ENCODE assay signal across 8 mouse cellular contexts in genomic region chr14:8099561-8100021, GRCm38 (mm10). TPM values are rescaled to one million over a fixed set of nuclear protein-coding genes. Genes with fewer than 3 reads are reported as not detected.
DNase-seq lines count a peak whose midpoint lies in the region; ATAC-seq and TF ChIP-seq lines count a peak whose summit lies in the region.

No protein-coding gene starts in this region.

- no peak for TF ChIP-seq POLR2A in spleen, adult 2 months (IDR thresholded peaks at IDR 0.05; ENCODE audit: low read depth, low read length)

- no peak for DNase-seq in spleen, adult 2 months (ENCODE audit: low read depth in 1 of 2, low spot score in 2 of 2)
- DNase-seq in spleen, postnatal 10 days (ENCODE audit: low spot score in 2 of 2) = no peak
- DNase-seq in heart, adult 8-10 months (ENCODE audit: low spot score) = peak; percentile 44
- no peak for DNase-seq in urinary bladder, postnatal 25 days (ENCODE audit: low spot score)

- no peaks in the 10 kb centered on the region for H3K9me3 ChIP-seq in erythroblast, embryonic 14.5 days (ENCODE audit: control insufficient read depth, low read length)
- H3K9me3 ChIP-seq in liver, embryonic 16.5 days (replicated peaks; ENCODE audit: control insufficient read depth, low read length) = no peaks in the 10 kb centered on the region
- no peaks in the 10 kb centered on the region for H3K9me3 ChIP-seq in neural tube, embryonic 12.5 days

- H3K4me1 ChIP-seq in erythroblast, embryonic 14.5 days (ENCODE audit: control insufficient read depth) = peaks cover 23% of the 10 kb centered on the region
- peaks cover 11% of the 10 kb centered on the region; the same call in 1 of the 2 replicates for H3K4me1 ChIP-seq in spleen, adult 2 months (ENCODE audit: control insufficient read depth, insufficient read depth, insufficient read length)
- H3K4me1 ChIP-seq in liver, embryonic 16.5 days (ENCODE audit: control insufficient read depth, low read depth, low read length) = peaks cover 16% of the 10 kb centered on the region
- H3K4me1 ChIP-seq in neural tube, embryonic 12.5 days = peaks cover 7% of the 10 kb centered on the region; the same call in 1 of the 2 replicates

- ATAC-seq in erythroblast, adult 5-6 weeks (replicated peaks; ENCODE audit: low FRiP score, poor library complexity, severe bottlenecking) = no peak
- ATAC-seq in liver, embryonic 16.5 days (ENCODE audit: low read depth) = no peak
- ATAC-seq in neural tube, embryonic 12.5 days (ENCODE audit: low FRiP score, low read depth) = no peak

- peaks cover 14% of the 10 kb centered on the region for H3K27me3 ChIP-seq in erythroblast, embryonic 14.5 days (ENCODE audit: control insufficient read depth)
- H3K27me3 ChIP-seq in spleen, adult 2 months (ENCODE audit: control insufficient read depth, insufficient read depth, low read length) = no peaks in the 10 kb centered on the region
- H3K27me3 ChIP-seq in liver, embryonic 16.5 days (ENCODE audit: control insufficient read depth, insufficient read depth, low read depth, low read length) = no peaks in the 10 kb centered on the region
- no peaks in the 10 kb centered on the region for H3K27me3 ChIP-seq in neural tube, embryonic 12.5 days (replicated peaks)

- no peak for TF ChIP-seq CTCF in spleen, adult 2 months (IDR thresholded peaks at IDR 0.05; ENCODE audit: extremely low read depth, insufficient read depth, insufficient read length, insufficient replicate concordance)

- no peaks in the 10 kb centered on the region for H3K36me3 ChIP-seq in erythroblast, embryonic 14.5 days (ENCODE audit: control insufficient read depth)
- H3K36me3 ChIP-seq in spleen, adult 2 months (ENCODE audit: control insufficient read depth, insufficient read depth, low read length) = peaks cover 5% of the 10 kb centered on the region
- no peaks in the 10 kb centered on the region for H3K36me3 ChIP-seq in liver, embryonic 16.5 days (ENCODE audit: control insufficient read depth, insufficient read depth)
- H3K36me3 ChIP-seq in neural tube, embryonic 12.5 days = no peaks in the 10 kb centered on the region

- H3K4me3 ChIP-seq in erythroblast, embryonic 14.5 days (replicated peaks) = peak overlapping the region; percentile 80
- H3K4me3 ChIP-seq in spleen, adult 2 months (ENCODE audit: extremely low read depth, insufficient read depth, insufficient read length) = peak overlapping the region; percentile 44
- peak overlapping the region; percentile 27; the same call in 1 of the 2 replicates for H3K4me3 ChIP-seq in liver, embryonic 16.5 days (ENCODE audit: low read depth, low read length)
- H3K4me3 ChIP-seq in neural tube, embryonic 12.5 days = no peak overlapping the region

- H3K27ac ChIP-seq in spleen, adult 2 months (ENCODE audit: insufficient read depth, low read length) = peak overlapping the region; percentile 42
- peak overlapping the region; percentile 21 for H3K27ac ChIP-seq in liver, embryonic 16.5 days (ENCODE audit: low read length)
- H3K27ac ChIP-seq in neural tube, embryonic 12.5 days = no peak overlapping the region

- 21% methylated on average over 10 of the region's 10 CpGs for WGBS in spleen, adult 2 months
- WGBS in liver, embryonic 16.5 days (ENCODE audit: insufficient replicate concordance) = 27% methylated on average over 10 of the region's 10 CpGs
- WGBS in neural tube, embryonic 12.5 days = 72% methylated on average over 10 of the region's 10 CpGs

- H3K9ac ChIP-seq in liver, embryonic 16.5 days (ENCODE audit: low read depth, low read length) = no peak overlapping the region
- no peak overlapping the region for H3K9ac ChIP-seq in neural tube, embryonic 12.5 days

- peak overlapping the region; percentile 80 for H3K4me2 ChIP-seq in liver, embryonic 16.5 days (ENCODE audit: low read depth, low read length)
- peak overlapping the region; percentile 68 for H3K4me2 ChIP-seq in neural tube, embryonic 12.5 days (replicated peaks)

RNA-seq across cellular contexts. Expression of gene Pxk, which starts 1.6 kb away (rescaled TPM):
- 0.14 and 0.34 TPM in 2 replicates for polyA plus RNA-seq in erythroblast, embryonic 14.5 days (2012)
- 11.7 and 16.1 TPM in 2 replicates for total RNA-seq in erythroblast, adult 5-6 weeks (2015; ENCODE audit: low replicate concordance)
- total RNA-seq in erythroblast, adult 5-6 weeks (2017; ENCODE audit: low replicate concordance) = 3.9 and 9.6 TPM in 2 replicates
- polyA plus RNA-seq in spleen, adult 2 months (2012; rRNA removed) = 42.5 and 46.2 TPM in 2 replicates
- 10 to 100 TPM; 21.5 to 25.4 (median 24.6) TPM for total RNA-seq in heart, adult 8-10 months (2022)
- 11.5 and 12.4 TPM in 2 replicates for polyA plus RNA-seq in liver, embryonic 16.5 days (2015; fragmentation: Nextera tagmentation; extraction: Ambion mirVana)
- 46.5 and 47.4 TPM in 2 replicates for polyA plus RNA-seq in neural tube, embryonic 12.5 days (2016; fragmentation: Nextera tagmentation; extraction: Ambion mirVana)

RNA-seq across cellular contexts. Expression of gene Rpp14, which starts 19.4 kb away (rescaled TPM):
- polyA plus RNA-seq in erythroblast, embryonic 14.5 days (2012) = 0.06 TPM in 2 replicates
- total RNA-seq in erythroblast, adult 5-6 weeks (2015; ENCODE audit: low replicate concordance) = 5.4 and 7.1 TPM in 2 replicates
- total RNA-seq in erythroblast, adult 5-6 weeks (2017; ENCODE audit: low replicate concordance) = 11.7 and 14.0 TPM in 2 replicates
- 3.0 and 4.7 TPM in 2 replicates for polyA plus RNA-seq in spleen, adult 2 months (2012; rRNA removed)
- 10 to 100 TPM; 26.2 to 33.3 (median 28.2) TPM for total RNA-seq in heart, adult 8-10 months (2022)
- polyA plus RNA-seq in liver, embryonic 16.5 days (2015; fragmentation: Nextera tagmentation; extraction: Ambion mirVana) = 16.0 and 17.4 TPM in 2 replicates
- 45.0 and 48.0 TPM in 2 replicates for polyA plus RNA-seq in neural tube, embryonic 12.5 days (2016; fragmentation: Nextera tagmentation; extraction: Ambion mirVana)
